Mouse (Mus musculus) thymus, adult 18-20 months (tissue): ENCODE data around the gene Fezf2.

Experiments
- DNase-seq, 2 experiments: peaks; one replicate each; pipeline ENCODE4 v3.0.0; 2022; ENCODE audit warnings: mixed read lengths in 2 of 2

The Fezf2 gene

GRCm38 (mm10) chr14:12348089-12348488 lies at the start of gene Fezf2:
TSS of gene Fezf2 (minus strand) at chr14:12348189.
- no peak for DNase-seq

- DNase-seq, result no peak
Measured at GRCm38 (mm10) chr14:12397561-12397960, 49.6 kb upstream of the Fezf2 start.

- no peak for DNase-seq
Measured at GRCm38 (mm10) chr14:12394318-12394717, 46.3 kb upstream of the Fezf2 start.

GRCm38 (mm10) chr14:12393271-12393861 lies 45.4 kb upstream of the Fezf2 start:
- no peak for DNase-seq

- DNase-seq, result no peak
Measured at GRCm38 (mm10) chr14:12391167-12391566, 43.2 kb upstream of the Fezf2 start.

- DNase-seq, result no peak
Measured at GRCm38 (mm10) chr14:12388806-12389436, 40.9 kb upstream of the Fezf2 start.

- no peak for DNase-seq
Measured at GRCm38 (mm10) chr14:12388192-12388795, 40.3 kb upstream of the Fezf2 start.

GRCm38 (mm10) chr14:12387176-12387575 lies 39.2 kb upstream of the Fezf2 start:
- no peak for DNase-seq

GRCm38 (mm10) chr14:12377883-12378282 lies 29.9 kb upstream of the Fezf2 start:
- DNase-seq, result no peak

GRCm38 (mm10) chr14:12377289-12377688 lies 29.3 kb upstream of the Fezf2 start:
- no peak for DNase-seq

GRCm38 (mm10) chr14:12375451-12375850 lies 27.5 kb upstream of the Fezf2 start:
- DNase-seq, result no peak

GRCm38 (mm10) chr14:12350271-12350916 lies 2.4 kb upstream of the Fezf2 start:
- no peak for DNase-seq

GRCm38 (mm10) chr14:12349334-12350090 lies 1.5 kb upstream of the Fezf2 start:
- no peak for DNase-seq

- no peak for DNase-seq
Measured at GRCm38 (mm10) chr14:12346865-12347600, 956 bp downstream of the Fezf2 start.

GRCm38 (mm10) chr14:12346011-12346864 lies 1.8 kb downstream of the Fezf2 start:
- DNase-seq, result no peak

- no peak for DNase-seq
Measured at GRCm38 (mm10) chr14:12345241-12345921, 2.6 kb downstream of the Fezf2 start.

GRCm38 (mm10) chr14:12344746-12345240 lies 3.2 kb downstream of the Fezf2 start:
- no peak for DNase-seq

GRCm38 (mm10) chr14:12344061-12344745 lies 3.8 kb downstream of the Fezf2 start:
- no peak for DNase-seq

- no peak for DNase-seq
Measured at GRCm38 (mm10) chr14:12343451-12343941, 4.5 kb downstream of the Fezf2 start.
